Mouse (Mus musculus) embryo, embryonic 11 days (tissue): Measurements from ENCODE around the gene Slc9a9.
"Not testable (repeated sequence)": the region's sequence is repeated elsewhere in the genome, so short reads cannot be mapped to it uniquely, and the experiment has no call there.

Source experiments
- DNase-seq: peaks from one replicate; pipeline ENCODE4 v3.0.0-alpha.2; 2015

Gene Slc9a9

GRCm38 (mm10) chr9:94669791-94670577 lies at the start of gene Slc9a9:
TSS of gene Slc9a9 (plus strand) at chr9:94669909.
- DNase-seq = peak; percentile 69

GRCm38 (mm10) chr9:94620342-94620741 lies 49.4 kb upstream of the Slc9a9 start:
- no peak for DNase-seq

GRCm38 (mm10) chr9:94620846-94621245 lies 48.9 kb upstream of the Slc9a9 start:
- no peak for DNase-seq

GRCm38 (mm10) chr9:94621902-94622301 lies 47.8 kb upstream of the Slc9a9 start:
- DNase-seq = no peak

- DNase-seq = no peak
Measured at GRCm38 (mm10) chr9:94626737-94627136, 43.0 kb upstream of the Slc9a9 start.

GRCm38 (mm10) chr9:94628948-94629347 lies 40.8 kb upstream of the Slc9a9 start:
- no peak for DNase-seq

GRCm38 (mm10) chr9:94634275-94634674 lies 35.4 kb upstream of the Slc9a9 start:
- DNase-seq = not testable (repeated sequence)

- DNase-seq = no peak
Measured at GRCm38 (mm10) chr9:94645631-94646030, 24.1 kb upstream of the Slc9a9 start.

- DNase-seq = no peak
Measured at GRCm38 (mm10) chr9:94647425-94647824, 22.3 kb upstream of the Slc9a9 start.

- DNase-seq = no peak
Measured at GRCm38 (mm10) chr9:94649991-94650390, 19.7 kb upstream of the Slc9a9 start.

GRCm38 (mm10) chr9:94653198-94653597 lies 16.5 kb upstream of the Slc9a9 start:
- no peak for DNase-seq

- no peak for DNase-seq
Measured at GRCm38 (mm10) chr9:94653827-94654226, 15.9 kb upstream of the Slc9a9 start.

GRCm38 (mm10) chr9:94656265-94656664 lies 13.4 kb upstream of the Slc9a9 start:
- no peak for DNase-seq

- no peak for DNase-seq
Measured at GRCm38 (mm10) chr9:94659401-94660152, 10.1 kb upstream of the Slc9a9 start.

- DNase-seq = no peak
Measured at GRCm38 (mm10) chr9:94661768-94662167, 7.9 kb upstream of the Slc9a9 start.

GRCm38 (mm10) chr9:94665248-94665647 lies 4.5 kb upstream of the Slc9a9 start:
- no peak for DNase-seq

GRCm38 (mm10) chr9:94668589-94668988 lies 1.1 kb upstream of the Slc9a9 start:
- DNase-seq = no peak

GRCm38 (mm10) chr9:94670704-94671103 lies 995 bp downstream of the Slc9a9 start:
- no peak for DNase-seq

- no peak for DNase-seq
Measured at GRCm38 (mm10) chr9:94674704-94675103, 5.0 kb downstream of the Slc9a9 start.

- DNase-seq = no peak
Measured at GRCm38 (mm10) chr9:94678021-94678655, 8.4 kb downstream of the Slc9a9 start.

GRCm38 (mm10) chr9:94680468-94681094 lies 10.9 kb downstream of the Slc9a9 start:
- no peak for DNase-seq

- DNase-seq = no peak
Measured at GRCm38 (mm10) chr9:94681095-94681487, 11.4 kb downstream of the Slc9a9 start.

GRCm38 (mm10) chr9:94682260-94682659 lies 12.6 kb downstream of the Slc9a9 start:
- no peak for DNase-seq
